9 mouse cellular contexts compared by ENCODE assay signal in genomic region chr11:120749430-120749829, GRCm38 (mm10). TPM values are rescaled to one million over a fixed set of nuclear protein-coding genes. Genes with fewer than 3 reads are reported as not detected.
DNase-seq lines count a peak whose midpoint lies in the region; ATAC-seq and TF ChIP-seq lines count a peak whose summit lies in the region.
"Had no signal": no experiment of that assay in that cellular context is flagged by ENCODE, and none has a peak within 500 bp of the region (broad histone marks: within the 10 kb centered on the region; RNA-seq: fewer than 3 reads in every experiment).

No protein-coding gene starts in this region.

- no peaks in the 10 kb centered on the region for H3K4me1 ChIP-seq in kidney, postnatal 0 days (replicated peaks; ENCODE audit: insufficient read depth, low read length)
- no peaks in the 10 kb centered on the region for H3K4me1 ChIP-seq in kidney, embryonic 14.5 days (ENCODE audit: control insufficient read depth, insufficient read depth, low read length)
- no peaks in the 10 kb centered on the region for H3K4me1 ChIP-seq in hindbrain, embryonic 14.5 days (replicated peaks; ENCODE audit: control insufficient read depth, insufficient read depth, low read length)
- H3K4me1 ChIP-seq: limb, embryonic 12.5 days had no signal

- H3K36me3 ChIP-seq in kidney, postnatal 0 days (ENCODE audit: insufficient read depth, low read length), result no peaks in the 10 kb centered on the region
- no peaks in the 10 kb centered on the region for H3K36me3 ChIP-seq in kidney, embryonic 14.5 days (ENCODE audit: control insufficient read depth, insufficient read depth, low read length)
- no peaks in the 10 kb centered on the region for H3K36me3 ChIP-seq in hindbrain, embryonic 14.5 days (replicated peaks; ENCODE audit: control insufficient read depth, insufficient read depth)
- H3K36me3 ChIP-seq: limb, embryonic 12.5 days had no signal

- no peak overlapping the region for H3K9ac ChIP-seq in kidney, postnatal 0 days (ENCODE audit: low read depth, low read length)
- H3K9ac ChIP-seq in kidney, embryonic 14.5 days (ENCODE audit: low read depth, low read length), result no peak overlapping the region
- no peak overlapping the region for H3K9ac ChIP-seq in hindbrain, embryonic 14.5 days
- H3K9ac ChIP-seq: limb, embryonic 12.5 days had no signal

- DNase-seq in kidney, postnatal 0 days (ENCODE audit: low spot score), result no peak
- peak; percentile 44 for DNase-seq in MN1 (ENCODE audit: low spot score)
- DNase-seq in embryo, embryonic 10.5 days (ENCODE audit: low spot score), result peak; percentile 18
- no peak for DNase-seq in left cerebral cortex, postnatal 36 days (ENCODE audit: low spot score in 2 of 2)
- DNase-seq in hindbrain, embryonic 14.5 days (ENCODE audit: low spot score), result no peak

- WGBS in kidney, postnatal 0 days, result 57% methylated on average over 8 of the region's 8 CpGs
- WGBS in kidney, embryonic 14.5 days, result 69% methylated on average over 8 of the region's 8 CpGs
- 62% methylated on average over 8 of the region's 8 CpGs for WGBS in hindbrain, embryonic 14.5 days

- H3K4me2 ChIP-seq in kidney, postnatal 0 days (ENCODE audit: low read length), result no peak overlapping the region
- no peak overlapping the region for H3K4me2 ChIP-seq in kidney, embryonic 14.5 days (replicated peaks; ENCODE audit: low read depth, low read length)
- H3K4me2 ChIP-seq in hindbrain, embryonic 14.5 days (replicated peaks), result no peak overlapping the region
- H3K4me2 ChIP-seq: limb, embryonic 12.5 days had no signal

- no peak overlapping the region for H3K27ac ChIP-seq in kidney, postnatal 0 days
- H3K27ac ChIP-seq in kidney, embryonic 14.5 days (ENCODE audit: low read depth, low read length), result no peak overlapping the region
- H3K27ac ChIP-seq in hindbrain, embryonic 14.5 days, result no peak overlapping the region
- H3K27ac ChIP-seq: limb, embryonic 12.5 days had no signal

- no peaks in the 10 kb centered on the region for H3K27me3 ChIP-seq in kidney, postnatal 0 days (ENCODE audit: insufficient read depth, low read length)
- H3K27me3 ChIP-seq in kidney, embryonic 14.5 days (ENCODE audit: control insufficient read depth, insufficient read depth, low read length), result no peaks in the 10 kb centered on the region
- no peaks in the 10 kb centered on the region for H3K27me3 ChIP-seq in hindbrain, embryonic 14.5 days (ENCODE audit: control insufficient read depth, insufficient read depth, low read length)
- H3K27me3 ChIP-seq: limb, embryonic 12.5 days had no signal

- H3K9me3 ChIP-seq in kidney, postnatal 0 days (replicated peaks; ENCODE audit: low read length), result no peaks in the 10 kb centered on the region
- H3K9me3 ChIP-seq in kidney, embryonic 14.5 days (ENCODE audit: control insufficient read depth, low read length), result no peaks in the 10 kb centered on the region
- no peaks in the 10 kb centered on the region for H3K9me3 ChIP-seq in hindbrain, embryonic 14.5 days (ENCODE audit: control insufficient read depth, low read length)
- H3K9me3 ChIP-seq: limb, embryonic 12.5 days had no signal

- peak; percentile 55; the same call in 1 of the 2 replicates for TF ChIP-seq CTCF in kidney, postnatal 0 days (IDR thresholded peaks at IDR 0.05; ENCODE audit: low read depth)

- intact Hi-C loops in left cerebral cortex, postnatal 36 days (cut with DNase I), result no loop called here

- no peak for ATAC-seq in kidney, postnatal 0 days (replicated peaks; ENCODE audit: low FRiP score, low read depth)
- no peak for ATAC-seq in kidney, embryonic 14.5 days (ENCODE audit: low FRiP score, low TSS enrichment)
- ATAC-seq in monocyte, adult 5-6 weeks (replicated peaks; ENCODE audit: insufficient number of reproducible peaks, low FRiP score, low TSS enrichment, poor library complexity, severe bottlenecking), result peak; percentile 87
- no peak for ATAC-seq in hindbrain, embryonic 14.5 days (ENCODE audit: low FRiP score)

- H3K4me3 ChIP-seq in kidney, postnatal 0 days (replicated peaks; ENCODE audit: low read depth, low read length), result no peak overlapping the region
- H3K4me3 ChIP-seq in kidney, embryonic 14.5 days (ENCODE audit: low read length), result no peak overlapping the region
- no peak overlapping the region for H3K4me3 ChIP-seq in hindbrain, embryonic 14.5 days (replicated peaks; ENCODE audit: low read length)
- H3K4me3 ChIP-seq: erythroblast, embryonic 14.5 days; limb, embryonic 12.5 days had no signal

RNA-seq across cellular contexts. Expression of gene Hmga1b, which starts 13.2 kb away (rescaled TPM):
- polyA plus RNA-seq in kidney, postnatal 0 days (2015; fragmentation: Nextera tagmentation; extraction: Ambion mirVana), result 2.6 and 4.5 TPM in 2 replicates
- 5.2 and 7.9 TPM in 2 replicates for polyA plus RNA-seq in kidney, embryonic 14.5 days (2014; fragmentation: Nextera tagmentation; extraction: Ambion mirVana)
- 2.3 to 66.8 TPM (median 12.5 TPM) in 3 replicates for total RNA-seq in monocyte, adult 5-6 weeks (2017)
- total RNA-seq in left cerebral cortex, postnatal 36 days (2021), result 10 to 100 TPM; 23.4 to 34.8 TPM
- 1.8 and 2.2 TPM in 2 replicates for polyA plus RNA-seq in hindbrain, embryonic 14.5 days (2014; fragmentation: Nextera tagmentation; extraction: Ambion mirVana)

RNA-seq across cellular contexts. Expression of gene Cbr2, which starts 17.5 kb away (rescaled TPM):
- polyA plus RNA-seq in kidney, postnatal 0 days (2015; fragmentation: Nextera tagmentation; extraction: Ambion mirVana), result 1.8 and 3.6 TPM in 2 replicates
- 0.47 TPM in 1 of 2 replicates, not detected in the other for polyA plus RNA-seq in kidney, embryonic 14.5 days (2014; fragmentation: Nextera tagmentation; extraction: Ambion mirVana)
- 2.0 TPM in 1 of 3 replicates, not detected in the others for total RNA-seq in monocyte, adult 5-6 weeks (2017)
- total RNA-seq in left cerebral cortex, postnatal 36 days (2021), result 1 to 10 TPM in 1 of 2 experiments, under 1 TPM in 1; 0.32 to 1.6 TPM
- polyA plus RNA-seq in hindbrain, embryonic 14.5 days (2014; fragmentation: Nextera tagmentation; extraction: Ambion mirVana), result 0.64 and 0.90 TPM in 2 replicates
- polyA plus RNA-seq: erythroblast, embryonic 14.5 days had no signal

RNA-seq across cellular contexts. Expression of gene Dcxr, which starts 22.3 kb away (rescaled TPM):
- polyA plus RNA-seq in kidney, postnatal 0 days (2015; fragmentation: Nextera tagmentation; extraction: Ambion mirVana), result 112 and 123 TPM in 2 replicates
- 21.1 and 23.2 TPM in 2 replicates for polyA plus RNA-seq in kidney, embryonic 14.5 days (2014; fragmentation: Nextera tagmentation; extraction: Ambion mirVana)
- 14.8 to 32.2 TPM (median 23.8 TPM) in 3 replicates for total RNA-seq in monocyte, adult 5-6 weeks (2017)
- 10 to 100 TPM in 1 of 2 experiments, 1 to 10 TPM in 1; 8.7 to 10.3 TPM for total RNA-seq in left cerebral cortex, postnatal 36 days (2021)
- polyA plus RNA-seq in hindbrain, embryonic 14.5 days (2014; fragmentation: Nextera tagmentation; extraction: Ambion mirVana), result 9.0 and 13.7 TPM in 2 replicates

RNA-seq across cellular contexts. Expression of gene Rac3, which starts 28.2 kb away (rescaled TPM):
- 23.4 and 23.7 TPM in 2 replicates for polyA plus RNA-seq in kidney, postnatal 0 days (2015; fragmentation: Nextera tagmentation; extraction: Ambion mirVana)
- polyA plus RNA-seq in kidney, embryonic 14.5 days (2014; fragmentation: Nextera tagmentation; extraction: Ambion mirVana), result 5.0 and 28.7 TPM in 2 replicates
- 7.1 to 9.7 TPM in 2 of 3 replicates, not detected in the other for total RNA-seq in monocyte, adult 5-6 weeks (2017)
- total RNA-seq in left cerebral cortex, postnatal 36 days (2021), result 10 to 100 TPM; 34.7 to 39.9 TPM
- polyA plus RNA-seq in hindbrain, embryonic 14.5 days (2014; fragmentation: Nextera tagmentation; extraction: Ambion mirVana), result 124 and 134 TPM in 2 replicates

RNA-seq across cellular contexts. Expression of gene Rfng, which starts 34.6 kb away (rescaled TPM):
- polyA plus RNA-seq in kidney, postnatal 0 days (2015; fragmentation: Nextera tagmentation; extraction: Ambion mirVana), result 32.4 and 32.6 TPM in 2 replicates
- 19.3 and 26.2 TPM in 2 replicates for polyA plus RNA-seq in kidney, embryonic 14.5 days (2014; fragmentation: Nextera tagmentation; extraction: Ambion mirVana)
- total RNA-seq in monocyte, adult 5-6 weeks (2017), result 1.0 to 3.9 TPM (median 1.2 TPM) in 3 replicates
- 10 to 100 TPM; 63.7 to 65.9 TPM for total RNA-seq in left cerebral cortex, postnatal 36 days (2021)
- polyA plus RNA-seq in hindbrain, embryonic 14.5 days (2014; fragmentation: Nextera tagmentation; extraction: Ambion mirVana), result 86.1 and 87.0 TPM in 2 replicates

Comparison
In these comparisons a context has a peak if more than half of its experiments do, and no peak if none do; other contexts are left out.
1. DNase-seq: peak in MN1 (single experiment) and embryo, embryonic 10.5 days (single experiment); none in kidney, postnatal 0 days (single experiment), left cerebral cortex, postnatal 36 days (0 of 2) and hindbrain, embryonic 14.5 days (single experiment).